Mouse (Mus musculus) stomach, embryonic 16.5 days (tissue): ENCODE data around the gene Surf2. TPM values are rescaled to one million over a fixed set of nuclear protein-coding genes. Genes with fewer than 3 reads are reported as not detected.

Experiments
- ATAC-seq: fragments of 200-750 bp; cut with Nextera tagmentation; 2 replicates; pipeline ENCODE4 v1.8.0; 2017; ENCODE audit warnings: moderate number of reproducible peaks, moderate TSS enrichment; ENCODE audit not compliant: insufficient read depth, low FRiP score
- H3K27ac ChIP-seq: fragments of 300-500 bp; sonication (generic); 2 replicates; pipeline ENCODE4 v1.5.1; 2014; ENCODE audit warnings: low read length
- H3K27me3 ChIP-seq: fragments of 300-500 bp; sonication (generic); 2 replicates; pipeline ENCODE4 v1.6.1; 2014; ENCODE audit warnings: low read length, control low read depth, mixed read lengths; ENCODE audit not compliant: control insufficient read depth, insufficient read depth
- H3K36me3 ChIP-seq: fragments of 300-500 bp; sonication (generic); 2 replicates; pipeline ENCODE4 v1.6.1; 2014; ENCODE audit warnings: low read length; ENCODE audit not compliant: control insufficient read depth, insufficient read depth
- H3K4me1 ChIP-seq: fragments of 300-500 bp; sonication (generic); 2 replicates; pipeline ENCODE4 v1.6.1; 2014; ENCODE audit warnings: low read length, control low read depth, mixed read lengths; ENCODE audit not compliant: control insufficient read depth, insufficient read depth
- H3K4me2 ChIP-seq: fragments of 300-500 bp; sonication (generic); 2 replicates; pipeline ENCODE4 v1.6.1; 2014; ENCODE audit warnings: low read depth, low read length, mixed read lengths
- H3K4me3 ChIP-seq: fragments of 300-500 bp; sonication (generic); replicated peaks from 2 replicates; pipeline ENCODE4 v1.5.1; 2014; ENCODE audit warnings: mild to moderate bottlenecking, low read length
- H3K9ac ChIP-seq: fragments of 300-500 bp; sonication (generic); 2 replicates; pipeline ENCODE4 v1.6.1; 2014; ENCODE audit warnings: low read length
- H3K9me3 ChIP-seq: fragments of 300-500 bp; sonication (generic); replicated peaks from 2 replicates; pipeline ENCODE4 v1.6.1; 2016; ENCODE audit warnings: low read length, control low read depth; ENCODE audit not compliant: control insufficient read depth
- WGBS: fragments of 180-500 bp; shearing (Covaris S2); extraction: QIAGEN DNeasy Blood & Tissue Kit; methylation state at CpG from one replicate; pipeline ENCODE4 v1.1.7; 2014; 5-methylcytosine and 5-hydroxymethylcytosine counted together
- polyA plus RNA-seq: library from polyadenylated mRNA; unstranded; fragments of >200 nt; fragmentation: Nextera tagmentation; extraction: Ambion mirVana; gene quantifications from 2 replicates; pipeline ENCODE4 v1.2.1, GENCODE M21; 2015

Surf2 gene
- polyA plus RNA-seq, 1 experiment from 2014 or later = 39.9 TPM

- H3K27me3 ChIP-seq = no peaks in the 10 kb centered on the region
- H3K4me1 ChIP-seq = peaks cover 27% of the 10 kb centered on the region
- peak overlapping the region; percentile 78 for H3K4me3 ChIP-seq
- H3K9me3 ChIP-seq = no peaks in the 10 kb centered on the region
- H3K27ac ChIP-seq = peak overlapping the region; percentile 86
- H3K4me2 ChIP-seq = peak overlapping the region; percentile 71
- H3K9ac ChIP-seq = peak overlapping the region; percentile 92
- peaks cover 27% of the 10 kb centered on the region for H3K36me3 ChIP-seq
- ATAC-seq = no peak
- WGBS = 12% methylated on average over 7 of the region's 7 CpGs
These were observed 12.9 kb upstream of the Surf2 start for GRCm38 (mm10) chr2:26903311-26903710.

- Histone ChIP-seq H3K4me2 (no peak overlapping the region), H3K27me3 (no peaks in the 10 kb centered on the region), H3K36me3 (peaks cover 14% of the 10 kb centered on the region; the same call in 1 of the 2 replicates), H3K27ac (no peak overlapping the region), H3K4me3 (no peak overlapping the region), H3K4me1 (peaks cover 34% of the 10 kb centered on the region), H3K9ac (no peak overlapping the region), H3K9me3 (no peaks in the 10 kb centered on the region)
- ATAC-seq = no peak
- 93% methylated on average over 2 of the region's 2 CpGs for WGBS
These were observed 10.2 kb upstream of the Surf2 start for GRCm38 (mm10) chr2:26905936-26906335.

- H3K4me1 ChIP-seq = peaks cover 30% of the 10 kb centered on the region
- H3K4me3 ChIP-seq = no peak overlapping the region
- H3K4me2 ChIP-seq = no peak overlapping the region
- peaks cover 14% of the 10 kb centered on the region; the same call in 1 of the 2 replicates for H3K36me3 ChIP-seq
- no peak overlapping the region for H3K9ac ChIP-seq
- WGBS = 93% methylated on average over 3 of the region's 3 CpGs
- no peaks in the 10 kb centered on the region for H3K27me3 ChIP-seq
- no peaks in the 10 kb centered on the region for H3K9me3 ChIP-seq
- no peak overlapping the region for H3K27ac ChIP-seq
- ATAC-seq = no peak
These were observed 9.7 kb upstream of the Surf2 start for GRCm38 (mm10) chr2:26906431-26906830.

- peaks cover 16% of the 10 kb centered on the region for H3K36me3 ChIP-seq
- H3K4me1 ChIP-seq = peaks cover 29% of the 10 kb centered on the region
- no peak overlapping the region for H3K4me3 ChIP-seq
- H3K4me2 ChIP-seq = no peak overlapping the region
- no peak overlapping the region for H3K9ac ChIP-seq
- H3K9me3 ChIP-seq = no peaks in the 10 kb centered on the region
- H3K27me3 ChIP-seq = no peaks in the 10 kb centered on the region
- H3K27ac ChIP-seq = no peak overlapping the region
- ATAC-seq = no peak
- 50% methylated on average over 4 of the region's 4 CpGs for WGBS
These were observed 9.1 kb upstream of the Surf2 start for GRCm38 (mm10) chr2:26907109-26907508.

DNA sequence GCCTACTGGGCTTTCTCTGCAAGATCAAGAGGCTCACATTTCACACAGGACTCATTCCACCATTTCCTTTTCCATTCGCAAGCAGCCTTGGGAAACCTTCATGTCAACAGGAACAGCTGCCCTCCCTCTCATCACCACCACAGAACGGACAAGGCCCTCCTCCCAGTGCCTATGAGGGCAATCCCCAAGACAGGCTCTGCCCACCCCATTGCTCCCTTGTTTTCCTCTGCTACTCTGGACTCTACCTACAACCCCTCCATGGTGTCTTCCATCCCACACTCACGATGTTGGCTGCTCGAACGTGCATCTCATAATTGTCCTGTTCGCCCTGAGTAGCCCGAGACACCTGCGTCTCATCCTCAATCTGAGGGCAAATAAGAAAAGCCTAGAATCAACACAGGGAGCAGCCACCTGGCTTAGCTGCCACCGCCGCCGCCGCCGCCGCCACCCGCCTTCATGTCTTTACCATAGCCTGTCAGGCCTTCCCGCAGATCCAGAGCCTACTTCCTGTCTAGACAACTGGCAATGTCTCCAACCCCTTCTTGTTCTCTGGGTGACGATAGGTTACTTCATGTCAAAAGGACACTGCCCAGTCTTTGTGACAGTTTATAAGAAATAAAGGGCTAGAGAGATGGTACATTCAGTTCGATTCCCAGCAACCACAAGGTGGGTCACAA, 7.3 kb upstream of the Surf2 start:
- Histone ChIP-seq H3K27ac (no peak overlapping the region), H3K27me3 (no peaks in the 10 kb centered on the region), H3K9ac (peak overlapping the region; percentile 80), H3K4me1 (peaks cover 24% of the 10 kb centered on the region), H3K36me3 (peaks cover 32% of the 10 kb centered on the region), H3K4me2 (peak overlapping the region; percentile 85), H3K4me3 (peak overlapping the region; percentile 87), H3K9me3 (no peaks in the 10 kb centered on the region)
- ATAC-seq = no peak
- 71% methylated on average over 18 of the region's 18 CpGs for WGBS

- H3K4me3 ChIP-seq = peak overlapping the region; percentile 87
- H3K36me3 ChIP-seq = peaks cover 32% of the 10 kb centered on the region
- peak overlapping the region; percentile 85 for H3K4me2 ChIP-seq
- H3K4me1 ChIP-seq = peaks cover 21% of the 10 kb centered on the region
- peak overlapping the region; percentile 91; the same call in 1 of the 2 replicates for H3K27ac ChIP-seq
- H3K9me3 ChIP-seq = no peaks in the 10 kb centered on the region
- ATAC-seq = no peak
- H3K9ac ChIP-seq = peak overlapping the region; percentile 80
- H3K27me3 ChIP-seq = no peaks in the 10 kb centered on the region
These were observed 6.8 kb upstream of the Surf2 start for GRCm38 (mm10) chr2:26909387-26909784.

DNA sequence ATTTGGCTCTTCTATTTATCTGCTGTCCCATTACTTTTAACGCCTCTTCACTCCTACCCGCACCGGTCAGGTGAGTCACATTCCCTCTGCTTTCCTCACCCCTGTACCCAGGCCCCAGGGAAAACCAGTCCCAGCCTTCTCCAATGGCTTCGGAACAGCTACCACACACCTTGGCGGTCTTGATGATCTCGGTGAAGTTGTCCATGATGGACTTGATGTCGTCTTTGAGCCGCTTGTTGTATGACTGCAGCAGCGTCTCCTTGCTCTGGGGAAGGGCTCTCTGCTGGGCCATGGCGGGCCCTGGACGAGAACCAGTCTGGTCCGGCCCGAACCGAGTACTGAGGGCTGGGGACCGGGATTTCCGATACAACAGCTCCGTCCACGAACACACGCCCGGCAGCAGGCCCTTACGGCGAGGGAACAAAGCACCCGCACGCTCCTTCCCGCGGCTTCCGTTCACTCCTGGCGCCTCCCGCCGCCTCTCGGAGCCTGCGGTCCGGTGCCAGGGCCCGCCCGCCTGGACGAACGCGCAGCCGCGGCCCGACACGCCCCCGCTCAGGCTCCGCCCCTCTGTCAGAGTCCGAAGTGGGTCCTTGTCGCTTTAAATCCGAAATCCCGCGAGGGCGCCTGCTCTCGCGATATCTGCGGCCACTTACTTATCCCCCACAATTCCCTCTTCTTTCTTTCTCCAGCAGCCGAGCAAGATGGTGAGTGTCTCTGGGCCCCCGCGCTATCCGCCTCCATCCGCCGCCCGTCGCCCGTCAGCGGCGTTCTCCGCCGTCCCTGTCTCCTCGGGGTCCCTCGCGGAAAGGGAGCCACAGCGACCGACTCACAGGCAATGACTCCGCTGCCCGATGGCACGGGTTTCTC, 5.8 kb upstream of the Surf2 start, which contains the start of the genes Med22 and Rpl7a:
Gene Med22, minus strand, starts transcription at position 554 of the 870 bp plus-strand sequence.
Gene Rpl7a, plus strand, starts transcription at position 641 of the 870 bp plus-strand sequence.
- under 1% methylated on average over 74 of the region's 74 CpGs for WGBS
- Histone ChIP-seq H3K4me3 (peak within 1 kb of the TSS; percentile 87), H3K4me2 (peak within 1 kb of the TSS; percentile 100), H3K9ac (peak within 1 kb of the TSS; percentile 80), H3K27ac (peak within 1 kb of the TSS; percentile 91), H3K27me3 (no peaks in the 10 kb centered on the region), H3K4me1 (peaks cover 27% of the 10 kb centered on the region), H3K9me3 (no peaks in the 10 kb centered on the region), H3K36me3 (peaks cover 30% of the 10 kb centered on the region)
- peak; percentile 95 for ATAC-seq

- Histone ChIP-seq H3K9me3 (no peaks in the 10 kb centered on the region), H3K36me3 (peaks cover 26% of the 10 kb centered on the region), H3K27me3 (no peaks in the 10 kb centered on the region), H3K27ac (peak overlapping the region; percentile 87), H3K4me1 (peaks cover 29% of the 10 kb centered on the region), H3K9ac (peak overlapping the region; percentile 80), H3K4me2 (peak overlapping the region; percentile 100), H3K4me3 (peak overlapping the region; percentile 87)
- ATAC-seq = peak; percentile 38
- WGBS = under 1% methylated on average over 37 of the region's 37 CpGs
These were observed 5.0 kb upstream of the Surf2 start for GRCm38 (mm10) chr2:26910994-26911765.
